Mouse (Mus musculus) midbrain, embryonic 14.5 days (tissue): Measurements from ENCODE around the gene Nhlh1. TPM values are rescaled to one million over a fixed set of nuclear protein-coding genes. Genes with fewer than 3 reads are reported as not detected.

Source experiments
- ATAC-seq: fragments of 200-750 bp; cut with Nextera tagmentation; 2 replicates; pipeline ENCODE4 v1.8.0; 2017; ENCODE audit warnings: moderate number of reproducible peaks, moderate library complexity; ENCODE audit not compliant: low FRiP score, low TSS enrichment
- DNase-seq: peaks from one replicate; pipeline ENCODE4 v3.0.0-alpha.2; 2015
- H3K27ac ChIP-seq: fragments of 300-500 bp; sonication (generic); replicated peaks from 2 replicates; pipeline ENCODE4 v1.5.1; 2014; ENCODE audit warnings: mild to moderate bottlenecking, low read depth, low read length, moderate library complexity
- H3K27me3 ChIP-seq: fragments of 300-500 bp; sonication (generic); 2 replicates; pipeline ENCODE4 v1.6.1; 2014; ENCODE audit warnings: low read length, control low read depth, mixed read lengths; ENCODE audit not compliant: control insufficient read depth, insufficient read depth
- H3K36me3 ChIP-seq: fragments of 300-500 bp; sonication (generic); 2 replicates; pipeline ENCODE4 v1.6.1; 2014; ENCODE audit warnings: low read length, control low read depth; ENCODE audit not compliant: control insufficient read depth, insufficient read depth
- H3K4me1 ChIP-seq: fragments of 300-500 bp; sonication (generic); 2 replicates; pipeline ENCODE4 v1.6.1; 2014; ENCODE audit warnings: mild to moderate bottlenecking, antibody characterized with exemption, low read length, control low read depth; ENCODE audit not compliant: control insufficient read depth, insufficient read depth
- H3K4me2 ChIP-seq: fragments of 300-500 bp; sonication (generic); 2 replicates; pipeline ENCODE4 v1.6.1; 2014; ENCODE audit warnings: mild to moderate bottlenecking, low read length, moderate library complexity
- H3K4me3 ChIP-seq: fragments of 300-500 bp; sonication (generic); replicated peaks from 2 replicates; pipeline ENCODE4 v1.5.1; 2014; ENCODE audit warnings: low read depth, low read length
- H3K9ac ChIP-seq: fragments of 300-500 bp; sonication (generic); replicated peaks from 2 replicates; pipeline ENCODE4 v1.6.1; 2014; ENCODE audit warnings: mild to moderate bottlenecking, low read length, moderate library complexity
- H3K9me3 ChIP-seq: fragments of 300-500 bp; sonication (generic); 2 replicates; pipeline ENCODE4 v1.6.1; 2016; ENCODE audit warnings: low read length, control low read depth, mixed read lengths; ENCODE audit not compliant: control insufficient read depth
- WGBS: fragments of 180-500 bp; shearing (Covaris S2); extraction: QIAGEN DNeasy Blood & Tissue Kit; methylation state at CpG from one replicate; pipeline ENCODE4 v1.1.7; 2014; 5-methylcytosine and 5-hydroxymethylcytosine counted together
- polyA plus RNA-seq: library from polyadenylated mRNA; unstranded; fragments of >200 nt; fragmentation: Nextera tagmentation; extraction: Ambion mirVana; gene quantifications from 2 replicates; pipeline ENCODE4 v1.2.1, GENCODE M21; 2014

The Nhlh1 gene
- polyA plus RNA-seq, 1 experiment from 2014 or later: 5.5 TPM

GRCm38 (mm10) chr1:172048241-172048734, 9.1 kb downstream of the Nhlh1 start:
- Histone ChIP-seq H3K4me3 (no peak overlapping the region), H3K9me3 (no peaks in the 10 kb centered on the region), H3K4me2 (peak overlapping the region; percentile 35), H3K9ac (peak overlapping the region; percentile 24; the same call in 1 of the 2 replicates), H3K36me3 (no peaks in the 10 kb centered on the region), H3K27me3 (no peaks in the 10 kb centered on the region), H3K27ac (peak overlapping the region; percentile 89), H3K4me1 (peaks cover 27% of the 10 kb centered on the region)
- DNase-seq (peak; percentile 74), ATAC-seq (peak; percentile 81)
- WGBS: 10% methylated on average over 6 of the region's 6 CpGs

DNA sequence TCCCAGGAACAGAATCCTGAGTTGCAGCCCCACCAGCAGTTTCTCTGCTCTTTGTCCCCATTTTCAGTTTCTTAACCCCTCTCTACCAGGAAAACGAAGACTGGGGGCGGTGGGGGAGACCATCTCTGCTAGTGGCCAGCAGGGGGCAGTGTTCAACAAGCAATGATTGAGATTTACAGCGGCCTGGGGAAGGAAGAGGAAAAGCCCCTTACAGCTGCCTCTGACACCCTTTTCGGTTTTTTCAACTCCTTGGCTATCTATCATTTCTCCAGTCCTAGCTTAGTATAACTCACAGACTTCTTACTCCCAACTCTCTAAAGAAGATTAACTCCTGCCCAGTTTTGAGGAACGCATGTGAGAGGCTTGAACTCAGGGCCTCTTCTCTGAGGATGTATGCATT, 10.4 kb downstream of the Nhlh1 start:
- peak; percentile 90 for DNase-seq
- no peak overlapping the region for H3K4me3 ChIP-seq
- no peak for ATAC-seq
- H3K27ac ChIP-seq: no peak overlapping the region
- H3K9me3 ChIP-seq: no peaks in the 10 kb centered on the region
- peaks cover 21% of the 10 kb centered on the region for H3K4me1 ChIP-seq
- 8% methylated on average over 5 of the region's 5 CpGs for WGBS
- no peaks in the 10 kb centered on the region for H3K27me3 ChIP-seq
- no peak overlapping the region for H3K4me2 ChIP-seq
- 0 out of 2 replicates have a peak overlapping the region, but pooled peaks have one; percentile 2 for H3K9ac ChIP-seq
- H3K36me3 ChIP-seq: no peaks in the 10 kb centered on the region

DNA sequence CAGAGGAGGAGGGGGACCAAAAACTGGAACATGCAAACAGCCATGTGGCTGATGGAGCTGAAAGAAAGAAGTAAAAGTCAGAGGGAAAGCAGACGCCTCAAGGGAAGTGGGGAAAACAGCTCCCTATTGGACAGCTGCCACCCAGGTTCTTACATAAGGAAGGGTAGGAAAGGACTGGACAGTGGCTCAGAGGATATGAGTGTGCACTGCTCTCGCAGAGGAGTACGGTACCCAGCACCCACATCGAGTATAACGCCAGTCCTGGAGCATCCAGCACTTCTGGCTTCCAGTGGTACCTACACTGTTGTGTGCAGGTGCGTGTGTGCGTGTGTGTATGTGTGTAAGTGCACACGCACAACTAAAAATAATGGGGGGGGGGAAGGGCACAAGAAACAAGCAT, 11.0 kb downstream of the Nhlh1 start:
- Histone ChIP-seq H3K4me3 (no peak overlapping the region), H3K9ac (0 out of 2 replicates have a peak overlapping the region, but pooled peaks have one; percentile 2), H3K4me2 (no peak overlapping the region), H3K27me3 (no peaks in the 10 kb centered on the region), H3K9me3 (no peaks in the 10 kb centered on the region), H3K4me1 (peaks cover 21% of the 10 kb centered on the region), H3K27ac (no peak overlapping the region), H3K36me3 (no peaks in the 10 kb centered on the region)
- no peak for DNase-seq
- ATAC-seq: no peak
- 78% methylated on average over 8 of the region's 8 CpGs for WGBS

- Histone ChIP-seq H3K27ac (no peak overlapping the region), H3K4me3 (no peak overlapping the region), H3K4me1 (peaks cover 25% of the 10 kb centered on the region), H3K9ac (no peak overlapping the region), H3K4me2 (no peak overlapping the region), H3K27me3 (no peaks in the 10 kb centered on the region), H3K9me3 (no peaks in the 10 kb centered on the region), H3K36me3 (no peaks in the 10 kb centered on the region)
- no peak for ATAC-seq
- DNase-seq: no peak
- 95% methylated on average over 2 of the region's 2 CpGs for WGBS
These were observed 27.5 kb downstream of the Nhlh1 start for GRCm38 (mm10) chr1:172029914-172030313.

DNA sequence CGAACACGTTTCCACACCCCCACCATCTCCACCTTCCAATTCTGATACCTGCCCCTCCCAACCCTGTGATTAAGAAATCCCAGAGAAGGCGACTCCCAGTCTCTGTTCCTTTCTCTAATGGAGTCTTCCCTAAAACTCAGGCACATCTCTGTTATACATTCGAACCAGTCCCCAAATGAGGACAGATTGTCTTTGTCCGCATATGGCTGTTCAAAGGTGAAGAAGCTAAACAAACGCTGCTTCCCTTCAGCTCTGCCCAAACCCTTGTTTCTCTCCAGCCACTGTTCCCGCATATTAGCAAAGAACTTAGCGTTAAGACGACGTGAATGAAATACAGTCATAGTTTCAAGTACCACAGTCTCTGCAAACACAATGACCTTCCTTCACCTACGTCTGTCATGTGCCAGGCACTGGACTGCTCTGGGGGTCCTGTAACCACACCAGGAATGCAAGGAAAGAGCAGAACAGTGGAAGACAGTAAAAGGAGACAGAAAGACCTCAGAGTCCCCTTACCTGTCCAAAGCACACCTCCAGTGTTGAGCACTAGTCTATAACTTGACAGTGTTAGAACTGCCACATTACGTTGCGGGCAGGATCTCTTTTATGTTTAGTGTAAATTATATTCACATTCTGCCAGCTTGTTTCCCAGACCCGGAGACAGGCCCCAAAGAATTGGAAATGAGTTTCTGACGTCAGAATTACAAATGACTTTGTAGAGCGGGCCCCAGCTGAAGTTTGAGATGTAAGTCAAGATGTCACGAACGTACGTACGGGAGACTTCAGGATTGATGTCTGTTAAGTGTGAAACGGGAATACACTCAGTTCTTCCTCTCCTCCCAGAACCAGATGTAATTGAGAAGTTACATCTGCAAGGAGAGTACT, 28.7 kb downstream of the Nhlh1 start, which contains the start of gene Vangl2:
Gene Vangl2 (minus strand): TSS at position 51 of the 882 bp plus-strand sequence.
- Histone ChIP-seq H3K36me3 (no peaks in the 10 kb centered on the region), H3K27me3 (no peaks in the 10 kb centered on the region), H3K9ac (peak within 1 kb of the TSS; percentile 97), H3K4me1 (peaks cover 38% of the 10 kb centered on the region), H3K4me3 (peak within 1 kb of the TSS; percentile 96), H3K27ac (peak within 1 kb of the TSS; percentile 96), H3K9me3 (no peaks in the 10 kb centered on the region), H3K4me2 (peak within 1 kb of the TSS; percentile 98)
- ATAC-seq (no peak), DNase-seq (no peak)
- WGBS: 20% methylated on average over 21 of the region's 21 CpGs

- Histone ChIP-seq H3K9me3 (no peaks in the 10 kb centered on the region), H3K9ac (peak overlapping the region; percentile 97), H3K4me1 (peaks cover 44% of the 10 kb centered on the region), H3K27ac (peak overlapping the region; percentile 96), H3K4me3 (peak overlapping the region; percentile 96), H3K36me3 (no peaks in the 10 kb centered on the region), H3K4me2 (peak overlapping the region; percentile 98), H3K27me3 (no peaks in the 10 kb centered on the region)
- DNase-seq: peak; percentile 67
- WGBS: 3% methylated on average over 10 of the region's 10 CpGs
- ATAC-seq: no peak; the same call in 1 of the 2 replicates
These were observed 29.6 kb downstream of the Nhlh1 start for GRCm38 (mm10) chr1:172027809-172028102.

- peak; percentile 89 for ATAC-seq
- DNase-seq: peak; percentile 96
- no peaks in the 10 kb centered on the region for H3K9me3 ChIP-seq
- H3K27ac ChIP-seq: peak overlapping the region; percentile 96
- H3K27me3 ChIP-seq: no peaks in the 10 kb centered on the region
- H3K4me3 ChIP-seq: peak overlapping the region; percentile 96
- WGBS: 1% methylated on average over 52 of the region's 54 CpGs
- peaks cover 50% of the 10 kb centered on the region for H3K4me1 ChIP-seq
- H3K9ac ChIP-seq: peak overlapping the region; percentile 97
- H3K4me2 ChIP-seq: peak overlapping the region; percentile 98
- peaks cover 3% of the 10 kb centered on the region for H3K36me3 ChIP-seq
These were observed 30.2 kb downstream of the Nhlh1 start for GRCm38 (mm10) chr1:172027010-172027808.

- ATAC-seq (peak; percentile 73), DNase-seq (peak; percentile 85)
- Histone ChIP-seq H3K4me2 (peak overlapping the region; percentile 98), H3K9ac (peak overlapping the region; percentile 97), H3K4me1 (peaks cover 57% of the 10 kb centered on the region), H3K36me3 (peaks cover 5% of the 10 kb centered on the region), H3K27ac (peak overlapping the region; percentile 96), H3K27me3 (no peaks in the 10 kb centered on the region), H3K4me3 (peak overlapping the region; percentile 96), H3K9me3 (no peaks in the 10 kb centered on the region)
- WGBS: under 1% methylated on average over 23 of the region's 23 CpGs
These were observed 31.0 kb downstream of the Nhlh1 start for GRCm38 (mm10) chr1:172026201-172026901.
